Mouse (Mus musculus) limb, embryonic 15.5 days (tissue): ENCODE measurements around the gene Vstm2l. TPM values are rescaled to one million over a fixed set of nuclear protein-coding genes. Genes with fewer than 3 reads are reported as not detected.

Source experiments
- ATAC-seq: fragments of 200-750 bp; cut with Nextera tagmentation; 2 replicates; pipeline ENCODE4 v1.8.0; 2017; ENCODE audit warnings: low read depth, moderate TSS enrichment; ENCODE audit not compliant: insufficient number of reproducible peaks, low FRiP score, low TSS enrichment
- H3K27ac ChIP-seq: fragments of 300-500 bp; sonication (generic); 2 replicates; pipeline ENCODE4 v1.5.1; 2015; ENCODE audit warnings: moderate library complexity, mild to moderate bottlenecking, inconsistent platforms
- H3K27me3 ChIP-seq: fragments of 300-500 bp; sonication (generic); 2 replicates; pipeline ENCODE4 v1.6.1; 2015; ENCODE audit warnings: inconsistent platforms
- H3K36me3 ChIP-seq: fragments of 300-500 bp; sonication (generic); 2 replicates; pipeline ENCODE4 v1.6.1; 2015; ENCODE audit warnings: inconsistent platforms
- H3K4me1 ChIP-seq: fragments of 300-500 bp; sonication (generic); 2 replicates; pipeline ENCODE4 v1.6.1; 2015; ENCODE audit warnings: inconsistent platforms
- H3K4me2 ChIP-seq: fragments of 300-500 bp; sonication (generic); 2 replicates; pipeline ENCODE4 v1.6.1; 2015; ENCODE audit warnings: mild to moderate bottlenecking, inconsistent platforms
- H3K4me3 ChIP-seq: fragments of 300-500 bp; sonication (generic); 2 replicates; pipeline ENCODE4 v1.5.1; 2015; ENCODE audit warnings: mild to moderate bottlenecking, inconsistent platforms
- H3K9ac ChIP-seq: fragments of 300-500 bp; sonication (generic); 2 replicates; pipeline ENCODE4 v1.6.1; 2015; ENCODE audit warnings: inconsistent platforms
- H3K9me3 ChIP-seq: fragments of 300-500 bp; sonication (generic); 2 replicates; pipeline ENCODE4 v1.6.1; 2016; ENCODE audit warnings: inconsistent platforms
- WGBS: fragments of 180-500 bp; shearing (Covaris S2); methylation state at CpG from one replicate; pipeline ENCODE4 v1.1.7; 2015; 5-methylcytosine and 5-hydroxymethylcytosine counted together
- polyA plus RNA-seq: library from polyadenylated mRNA; unstranded; fragments of >200 nt; fragmentation: Nextera tagmentation; extraction: Ambion mirVana; gene quantifications from 2 replicates; pipeline ENCODE4 v1.2.1, GENCODE M21; 2015

Gene Vstm2l
- polyA plus RNA-seq = 0.10 TPM in 1 of 2 replicates, not detected in the other

GRCm38 (mm10) chr2:157914105-157914764, at the start of gene Vstm2l:
Gene Vstm2l, plus strand, starts transcription at chr2:157914653.
- ATAC-seq = no peak
- no peak within 1 kb of the TSS for H3K27ac ChIP-seq
- peak within 1 kb of the TSS; percentile 29 for H3K4me3 ChIP-seq
- H3K27me3 ChIP-seq = peaks cover 49% of the 10 kb centered on the region
- H3K4me1 ChIP-seq = peaks cover 9% of the 10 kb centered on the region
- no peaks in the 10 kb centered on the region for H3K36me3 ChIP-seq
- WGBS = 3% methylated on average over 61 of the region's 62 CpGs
- H3K9me3 ChIP-seq = no peaks in the 10 kb centered on the region
- H3K4me2 ChIP-seq = peak within 1 kb of the TSS; percentile 50
- H3K9ac ChIP-seq = no peak within 1 kb of the TSS

- no peak overlapping the region for H3K9ac ChIP-seq
- H3K27me3 ChIP-seq = no peaks in the 10 kb centered on the region
- H3K4me2 ChIP-seq = no peak overlapping the region
- ATAC-seq = no peak
- H3K36me3 ChIP-seq = no peaks in the 10 kb centered on the region
- no peak overlapping the region for H3K27ac ChIP-seq
- H3K4me3 ChIP-seq = no peak overlapping the region
- H3K9me3 ChIP-seq = no peaks in the 10 kb centered on the region
- WGBS = 83% methylated on average over 3 of the region's 3 CpGs
- 0 out of 2 replicates have a peak, but pooled peaks cover 2% of the 10 kb centered on the region for H3K4me1 ChIP-seq
These were observed 47.3 kb upstream of the Vstm2l start for GRCm38 (mm10) chr2:157867126-157867525.

DNA sequence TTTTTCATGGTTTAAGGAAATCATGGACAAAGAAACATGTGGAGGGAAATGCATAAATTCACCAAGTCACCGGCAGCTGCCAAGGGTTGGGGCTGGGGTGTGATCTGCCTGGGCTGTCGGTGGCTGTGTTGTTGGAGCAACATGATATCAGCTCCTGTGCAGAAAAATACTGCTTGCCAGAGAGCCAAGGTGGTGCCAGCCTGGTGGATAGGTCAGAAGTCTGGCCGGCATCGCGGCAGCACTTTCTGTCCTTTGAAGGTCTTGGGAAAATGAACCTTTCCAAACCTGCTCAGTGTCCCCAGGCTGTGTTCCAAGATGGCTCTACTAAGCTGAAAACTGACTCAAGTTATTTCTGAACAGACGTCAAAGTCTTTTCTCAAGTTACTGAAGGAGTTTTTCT, 44.2 kb upstream of the Vstm2l start:
- H3K4me3 ChIP-seq = no peak overlapping the region
- H3K9ac ChIP-seq = no peak overlapping the region
- 0 out of 2 replicates have a peak, but pooled peaks cover 2% of the 10 kb centered on the region for H3K4me1 ChIP-seq
- H3K27ac ChIP-seq = no peak overlapping the region
- WGBS = 58% methylated on average over 6 of the region's 6 CpGs
- no peak overlapping the region for H3K4me2 ChIP-seq
- H3K9me3 ChIP-seq = no peaks in the 10 kb centered on the region
- no peak for ATAC-seq
- no peaks in the 10 kb centered on the region for H3K27me3 ChIP-seq
- H3K36me3 ChIP-seq = 0 out of 2 replicates have a peak, but pooled peaks cover 3% of the 10 kb centered on the region

DNA sequence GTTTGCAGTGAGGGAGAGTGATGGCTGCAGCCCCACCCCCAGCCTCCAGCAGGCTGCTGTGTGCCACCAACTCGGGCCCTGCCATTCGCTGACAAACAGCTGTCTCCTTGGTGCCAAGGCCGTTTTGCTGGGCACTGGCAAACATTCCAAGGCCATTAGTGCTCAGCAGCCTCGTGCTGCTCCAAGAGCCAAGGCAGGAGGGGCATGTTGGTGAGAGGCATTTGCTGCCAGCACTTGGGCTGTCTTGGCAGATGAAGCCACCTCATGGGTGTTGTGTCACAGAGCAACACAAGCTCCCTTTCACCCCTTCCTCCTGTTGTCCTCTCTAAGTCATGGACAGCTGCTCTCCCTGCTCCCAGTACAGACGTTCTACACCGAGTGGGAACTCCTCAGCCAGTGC, 41.2 kb upstream of the Vstm2l start:
- H3K36me3 ChIP-seq = 0 out of 2 replicates have a peak, but pooled peaks cover 3% of the 10 kb centered on the region
- H3K9me3 ChIP-seq = no peaks in the 10 kb centered on the region
- H3K4me2 ChIP-seq = no peak overlapping the region
- WGBS = 68% methylated on average over 6 of the region's 6 CpGs
- no peak overlapping the region for H3K4me3 ChIP-seq
- H3K4me1 ChIP-seq = 0 out of 2 replicates have a peak, but pooled peaks cover 2% of the 10 kb centered on the region
- H3K27me3 ChIP-seq = no peaks in the 10 kb centered on the region
- H3K27ac ChIP-seq = no peak overlapping the region
- no peak overlapping the region for H3K9ac ChIP-seq
- no peak for ATAC-seq

DNA sequence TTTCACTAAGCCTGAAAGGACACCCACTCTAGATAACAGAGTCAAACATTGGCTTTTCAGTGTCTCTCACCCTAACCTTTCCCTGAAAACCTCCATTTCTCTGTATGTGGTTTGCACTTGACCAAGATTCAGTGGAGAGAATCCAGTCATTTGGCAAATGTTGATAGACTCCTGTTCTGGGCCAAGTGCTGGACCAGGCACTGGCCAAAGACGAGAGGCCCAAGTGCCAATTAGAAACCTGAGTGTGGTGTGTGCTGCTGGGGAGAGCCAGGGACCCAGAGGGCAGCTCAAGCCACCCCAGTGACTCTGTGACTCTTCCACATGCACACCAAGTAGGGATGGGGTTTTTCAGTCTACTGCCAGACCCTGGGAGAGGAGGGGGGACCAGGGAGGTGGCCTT, 40.8 kb upstream of the Vstm2l start:
- no peaks in the 10 kb centered on the region for H3K9me3 ChIP-seq
- H3K4me3 ChIP-seq = no peak overlapping the region
- H3K27me3 ChIP-seq = no peaks in the 10 kb centered on the region
- WGBS = 53% methylated on average over 1 of the region's 1 CpGs
- H3K4me1 ChIP-seq = 0 out of 2 replicates have a peak, but pooled peaks cover 2% of the 10 kb centered on the region
- 0 out of 2 replicates have a peak, but pooled peaks cover 3% of the 10 kb centered on the region for H3K36me3 ChIP-seq
- H3K9ac ChIP-seq = no peak overlapping the region
- no peak overlapping the region for H3K27ac ChIP-seq
- H3K4me2 ChIP-seq = no peak overlapping the region
- no peak for ATAC-seq

DNA sequence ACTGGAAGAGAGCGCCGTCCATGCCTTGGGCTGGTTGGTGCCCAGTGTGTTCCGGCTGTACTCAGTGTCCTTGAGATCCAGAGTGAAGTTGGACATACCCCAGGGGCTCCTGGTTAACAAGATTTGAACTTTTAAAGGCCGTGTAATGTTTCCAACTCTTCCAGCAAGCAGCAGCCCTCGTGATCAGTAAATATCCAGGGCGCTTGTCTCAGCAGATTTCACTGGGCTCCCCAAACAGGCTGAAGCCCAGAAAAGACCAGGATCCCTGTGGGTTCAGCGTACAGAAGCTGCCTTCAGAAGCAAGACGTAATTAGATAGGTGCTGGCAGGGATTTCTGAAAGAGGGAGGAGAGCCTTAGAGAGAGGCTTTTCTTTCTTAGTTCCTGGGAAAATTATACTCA, 39.3 kb upstream of the Vstm2l start:
- Histone ChIP-seq H3K4me2 (no peak overlapping the region), H3K4me1 (0 out of 2 replicates have a peak, but pooled peaks cover 2% of the 10 kb centered on the region), H3K27me3 (no peaks in the 10 kb centered on the region), H3K36me3 (0 out of 2 replicates have a peak, but pooled peaks cover 3% of the 10 kb centered on the region), H3K27ac (no peak overlapping the region), H3K4me3 (no peak overlapping the region), H3K9me3 (no peaks in the 10 kb centered on the region), H3K9ac (no peak overlapping the region)
- no peak for ATAC-seq
- WGBS = 54% methylated on average over 8 of the region's 8 CpGs

GRCm38 (mm10) chr2:157877394-157877793, 37.1 kb upstream of the Vstm2l start:
- no peaks in the 10 kb centered on the region for H3K9me3 ChIP-seq
- H3K36me3 ChIP-seq = 0 out of 2 replicates have a peak, but pooled peaks cover 3% of the 10 kb centered on the region
- H3K4me2 ChIP-seq = no peak overlapping the region
- WGBS = 85% methylated on average over 3 of the region's 3 CpGs
- H3K27ac ChIP-seq = no peak overlapping the region
- H3K9ac ChIP-seq = no peak overlapping the region
- no peak for ATAC-seq
- no peak overlapping the region for H3K4me3 ChIP-seq
- H3K27me3 ChIP-seq = no peaks in the 10 kb centered on the region
- H3K4me1 ChIP-seq = peaks cover 2% of the 10 kb centered on the region; the same call in 1 of the 2 replicates

DNA sequence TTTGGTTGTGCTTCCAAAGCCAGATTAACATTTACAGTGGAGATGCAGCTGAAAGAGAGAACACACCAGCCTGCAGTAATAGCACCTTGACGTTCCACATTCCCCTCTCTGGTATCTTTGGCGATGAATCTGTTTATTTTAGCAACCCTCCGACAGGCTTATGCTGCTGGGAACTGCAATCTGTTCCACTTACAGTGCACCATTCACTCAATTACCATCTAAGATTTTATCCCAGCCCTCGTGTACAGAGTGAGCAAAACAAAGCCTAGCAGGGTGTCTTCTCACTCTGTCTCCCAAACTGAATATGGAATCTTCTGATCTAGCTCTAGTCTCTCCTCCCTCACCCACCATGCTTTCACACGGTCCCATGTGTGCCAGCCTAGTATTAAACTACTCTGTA, 36.5 kb upstream of the Vstm2l start:
- H3K9me3 ChIP-seq = no peaks in the 10 kb centered on the region
- no peak overlapping the region for H3K27ac ChIP-seq
- no peak overlapping the region for H3K4me2 ChIP-seq
- WGBS = 70% methylated on average over 5 of the region's 5 CpGs
- ATAC-seq = no peak
- no peaks in the 10 kb centered on the region for H3K36me3 ChIP-seq
- H3K9ac ChIP-seq = no peak overlapping the region
- H3K27me3 ChIP-seq = no peaks in the 10 kb centered on the region
- H3K4me1 ChIP-seq = peaks cover 2% of the 10 kb centered on the region; the same call in 1 of the 2 replicates
- H3K4me3 ChIP-seq = no peak overlapping the region

DNA sequence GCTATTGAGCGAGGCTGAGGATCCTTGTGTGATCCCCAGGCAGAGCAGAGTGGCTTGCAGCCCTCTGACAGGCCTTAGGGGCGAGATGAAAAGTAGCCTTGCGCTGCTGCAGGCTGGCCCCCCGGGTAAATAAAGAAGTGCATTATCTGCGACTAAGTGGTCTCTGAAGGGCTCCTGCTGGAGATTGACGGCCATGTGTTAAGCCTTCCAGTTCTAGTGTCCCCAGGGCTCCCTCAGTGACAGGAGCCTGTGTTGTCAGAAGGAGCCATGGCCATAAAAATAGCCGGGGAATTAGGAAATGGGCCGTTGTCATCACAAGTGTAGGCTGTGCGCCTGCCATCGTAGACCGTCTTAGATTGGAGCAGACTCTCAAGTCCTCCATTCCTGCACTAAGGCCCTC, 32.5 kb upstream of the Vstm2l start:
- peaks cover 2% of the 10 kb centered on the region; the same call in 1 of the 2 replicates for H3K4me1 ChIP-seq
- no peak for ATAC-seq
- 28% methylated on average over 11 of the region's 11 CpGs for WGBS
- no peaks in the 10 kb centered on the region for H3K9me3 ChIP-seq
- no peak overlapping the region for H3K27ac ChIP-seq
- no peak overlapping the region for H3K4me3 ChIP-seq
- no peaks in the 10 kb centered on the region for H3K27me3 ChIP-seq
- H3K9ac ChIP-seq = no peak overlapping the region
- H3K36me3 ChIP-seq = peaks cover 22% of the 10 kb centered on the region; the same call in 1 of the 2 replicates
- H3K4me2 ChIP-seq = no peak overlapping the region

GRCm38 (mm10) chr2:157887275-157888025, 27.0 kb upstream of the Vstm2l start:
- H3K9ac ChIP-seq = no peak overlapping the region
- no peaks in the 10 kb centered on the region for H3K4me1 ChIP-seq
- H3K36me3 ChIP-seq = peaks cover 30% of the 10 kb centered on the region; the same call in 1 of the 2 replicates
- no peaks in the 10 kb centered on the region for H3K27me3 ChIP-seq
- H3K4me3 ChIP-seq = no peak overlapping the region
- no peak overlapping the region for H3K4me2 ChIP-seq
- no peaks in the 10 kb centered on the region for H3K9me3 ChIP-seq
- no peak overlapping the region for H3K27ac ChIP-seq
- ATAC-seq = no peak
- WGBS = 28% methylated on average over 10 of the region's 10 CpGs

- Histone ChIP-seq H3K36me3 (0 out of 2 replicates have a peak, but pooled peaks cover 8% of the 10 kb centered on the region), H3K27ac (no peak overlapping the region), H3K9ac (no peak overlapping the region), H3K9me3 (no peaks in the 10 kb centered on the region), H3K4me3 (no peak overlapping the region), H3K4me1 (peaks cover 3% of the 10 kb centered on the region; the same call in 1 of the 2 replicates), H3K27me3 (no peaks in the 10 kb centered on the region), H3K4me2 (no peak overlapping the region)
- no peak for ATAC-seq
- 61% methylated on average over 6 of the region's 6 CpGs for WGBS
These were observed 23.3 kb upstream of the Vstm2l start for GRCm38 (mm10) chr2:157891166-157891565.

DNA sequence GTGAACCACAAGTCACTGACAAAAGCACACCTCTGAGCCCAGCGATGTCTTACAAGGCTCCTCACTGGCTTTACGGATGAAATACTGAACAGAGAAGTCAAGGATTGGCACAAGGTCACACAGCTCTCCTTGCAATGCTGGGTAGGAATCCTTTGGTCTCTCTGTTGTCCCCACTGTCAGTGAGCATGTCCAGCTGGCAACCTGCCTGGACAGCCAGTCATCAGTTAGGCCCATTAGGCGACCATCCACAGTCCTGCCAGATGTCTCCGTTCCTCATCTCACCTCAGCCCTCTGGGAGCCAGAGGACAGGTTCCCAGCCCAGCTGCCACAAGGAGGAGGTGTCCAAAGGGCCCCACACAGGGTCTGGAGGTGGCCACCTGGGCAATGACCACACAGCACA, 17.3 kb upstream of the Vstm2l start:
- H3K36me3 ChIP-seq = no peaks in the 10 kb centered on the region
- WGBS = 71% methylated on average over 4 of the region's 4 CpGs
- no peak overlapping the region for H3K9ac ChIP-seq
- H3K4me3 ChIP-seq = no peak overlapping the region
- H3K4me2 ChIP-seq = no peak overlapping the region
- H3K4me1 ChIP-seq = peaks cover 3% of the 10 kb centered on the region; the same call in 1 of the 2 replicates
- no peaks in the 10 kb centered on the region for H3K9me3 ChIP-seq
- no peak for ATAC-seq
- no peak overlapping the region for H3K27ac ChIP-seq
- 0 out of 2 replicates have a peak, but pooled peaks cover 3% of the 10 kb centered on the region for H3K27me3 ChIP-seq
